Mouse (Mus musculus) heart, embryonic 13.5 days (tissue): ENCODE results near the gene Rnf2. TPM values are rescaled to one million over a fixed set of nuclear protein-coding genes. Genes with fewer than 3 reads are reported as not detected.

ENCODE experiments used
- ATAC-seq: fragments of 200-750 bp; cut with Nextera tagmentation; 2 replicates; pipeline ENCODE4 v1.8.0; 2017; ENCODE audit warnings: moderate TSS enrichment; ENCODE audit not compliant: insufficient number of reproducible peaks, low FRiP score, low TSS enrichment; ENCODE audit errors: extremely low read depth
- H3K27ac ChIP-seq: fragments of 300-500 bp; sonication (generic); replicated peaks from 2 replicates; pipeline ENCODE4 v1.5.1; 2015; ENCODE audit warnings: moderate library complexity, mild to moderate bottlenecking, inconsistent platforms
- H3K27me3 ChIP-seq: fragments of 300-500 bp; sonication (generic); replicated peaks from 2 replicates; pipeline ENCODE4 v1.6.1; 2015; ENCODE audit warnings: mild to moderate bottlenecking, inconsistent platforms
- H3K36me3 ChIP-seq: fragments of 300-500 bp; sonication (generic); 2 replicates; pipeline ENCODE4 v1.6.1; 2015; ENCODE audit warnings: mild to moderate bottlenecking, inconsistent platforms
- H3K4me1 ChIP-seq: fragments of 300-500 bp; sonication (generic); 2 replicates; pipeline ENCODE4 v1.6.1; 2015; ENCODE audit warnings: inconsistent platforms
- H3K4me2 ChIP-seq: fragments of 300-500 bp; sonication (generic); 2 replicates; pipeline ENCODE4 v1.6.1; 2015; ENCODE audit warnings: inconsistent platforms, mild to moderate bottlenecking, moderate library complexity
- H3K4me3 ChIP-seq: fragments of 300-500 bp; sonication (generic); 2 replicates; pipeline ENCODE4 v1.5.1; 2015; ENCODE audit warnings: moderate library complexity, mild to moderate bottlenecking, inconsistent platforms
- H3K9ac ChIP-seq: fragments of 300-500 bp; sonication (generic); 2 replicates; pipeline ENCODE4 v1.6.1; 2015; ENCODE audit warnings: inconsistent platforms, mild to moderate bottlenecking, moderate library complexity
- H3K9me3 ChIP-seq: fragments of 300-500 bp; sonication (generic); 2 replicates; pipeline ENCODE4 v1.6.1; 2016; ENCODE audit warnings: inconsistent platforms
- WGBS: fragments of 180-500 bp; shearing (Covaris S2); methylation state at CpG from one replicate; pipeline ENCODE4 v1.1.7; 2015; ENCODE audit warnings: mixed read lengths; 5-methylcytosine and 5-hydroxymethylcytosine counted together
- polyA plus RNA-seq: library from polyadenylated mRNA; unstranded; fragments of >200 nt; fragmentation: Nextera tagmentation; extraction: Ambion mirVana; gene quantifications from 2 replicates; pipeline ENCODE4 v1.2.1, GENCODE M21; 2015

Rnf2 gene
- polyA plus RNA-seq, 1 experiment from 2014 or later = 60.8 TPM

DNA sequence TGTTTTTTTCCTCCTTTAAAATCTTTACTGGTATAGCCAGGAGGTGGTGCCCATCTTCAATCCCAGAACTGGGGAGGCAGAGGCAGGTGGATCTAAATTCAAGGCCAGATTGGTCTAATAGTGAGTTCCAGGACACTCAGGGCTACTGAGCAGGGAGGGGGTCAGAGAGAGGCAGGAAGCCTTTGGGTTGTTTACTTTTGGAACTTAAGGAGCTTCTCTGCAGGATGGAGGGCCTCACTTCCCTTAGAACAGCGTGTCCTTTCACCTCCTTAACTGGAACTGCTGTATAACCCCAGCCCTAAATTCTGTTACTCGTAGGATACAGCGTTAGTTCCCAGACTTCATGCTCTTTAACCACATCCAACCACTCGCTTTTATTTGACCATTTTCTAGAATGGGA, 10.1 kb upstream of the Rnf2 start:
- 58% methylated on average over 4 of the region's 4 CpGs for WGBS
- Histone ChIP-seq H3K4me3 (no peak overlapping the region), H3K27me3 (no peaks in the 10 kb centered on the region), H3K9ac (no peak overlapping the region), H3K36me3 (no peaks in the 10 kb centered on the region), H3K27ac (no peak overlapping the region; the same call in 1 of the 2 replicates), H3K4me2 (no peak overlapping the region), H3K9me3 (no peaks in the 10 kb centered on the region), H3K4me1 (peaks cover 11% of the 10 kb centered on the region)
- no peak for ATAC-seq

DNA sequence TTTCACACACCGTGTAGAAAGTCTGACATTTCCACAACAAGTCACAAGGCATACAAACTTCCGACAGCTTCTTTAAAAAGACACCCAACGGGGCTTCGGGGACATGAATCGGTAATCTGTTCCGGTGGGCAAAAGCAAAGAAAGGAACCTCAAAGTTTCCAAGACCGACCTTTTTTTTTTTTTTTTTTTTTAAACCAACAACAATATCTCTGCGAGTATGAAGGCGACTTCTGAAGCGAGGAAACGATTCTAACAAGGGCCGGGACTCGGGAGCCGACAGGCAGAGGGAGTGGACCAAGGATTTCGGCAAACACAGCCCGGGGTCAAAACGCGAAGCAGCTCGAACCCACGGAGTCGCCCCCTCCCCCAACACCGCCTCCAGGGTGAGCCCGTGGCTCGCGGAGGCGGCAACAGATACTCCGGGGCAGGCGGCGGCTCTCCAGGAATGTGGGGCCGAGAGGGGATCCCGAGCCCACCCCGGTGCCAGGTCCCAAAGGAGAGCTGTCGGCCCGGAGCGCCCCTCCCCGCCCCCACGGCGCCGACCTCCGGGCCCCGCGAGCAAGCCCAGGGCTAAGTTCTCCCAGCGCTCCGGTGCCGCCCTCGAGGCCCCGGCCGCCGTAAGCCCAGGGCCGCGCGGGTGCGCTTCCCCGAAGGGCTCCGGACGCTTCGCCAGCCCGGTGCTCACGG, 797 bp downstream of the Rnf2 start:
- Histone ChIP-seq H3K9ac (peak overlapping the region; percentile 99), H3K4me3 (peak overlapping the region; percentile 96), H3K4me2 (peak overlapping the region; percentile 76), H3K27me3 (no peaks in the 10 kb centered on the region), H3K4me1 (peaks cover 42% of the 10 kb centered on the region), H3K9me3 (no peaks in the 10 kb centered on the region), H3K36me3 (no peaks in the 10 kb centered on the region), H3K27ac (peak overlapping the region; percentile 99)
- WGBS = under 1% methylated on average over 52 of the region's 59 CpGs
- ATAC-seq = peak; percentile 62

DNA sequence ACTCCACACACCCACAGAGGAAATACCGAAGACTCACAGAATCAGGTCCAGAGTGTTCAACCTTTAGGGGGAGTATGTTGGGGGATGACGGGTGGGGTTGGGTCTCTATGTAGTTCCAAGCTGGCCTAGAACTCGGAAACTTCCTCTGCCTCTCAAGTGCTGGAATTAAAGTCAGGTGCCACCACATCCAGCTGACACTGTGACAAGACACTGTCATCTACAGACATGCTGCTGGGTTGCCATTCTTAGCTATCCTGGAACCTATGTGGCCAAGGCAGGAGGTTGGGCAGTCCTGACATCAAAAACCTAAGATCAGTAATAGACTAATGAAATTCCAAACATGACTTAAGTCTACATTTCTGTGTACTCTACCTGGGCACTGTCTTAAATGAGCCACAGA, 2.4 kb downstream of the Rnf2 start:
- H3K4me2 ChIP-seq = peak overlapping the region; percentile 76

DNA sequence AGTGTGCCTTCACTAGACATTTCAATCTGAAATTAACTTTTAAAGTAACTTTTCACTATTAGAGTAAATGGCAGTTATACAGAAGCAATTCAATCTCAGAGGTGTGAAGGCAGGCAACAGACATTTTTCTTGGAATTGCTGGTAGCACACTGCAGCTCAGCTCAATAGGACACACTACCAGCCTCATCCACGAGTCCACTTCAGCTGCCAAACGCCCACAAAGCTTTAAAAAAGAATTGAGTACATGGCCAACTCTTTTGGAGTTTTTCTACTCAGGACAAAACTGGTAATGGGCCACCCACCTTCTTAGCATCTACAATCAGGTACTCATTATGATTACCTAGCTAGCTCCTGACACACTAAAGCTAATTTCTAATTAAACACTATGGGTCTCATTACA, 2.8 kb downstream of the Rnf2 start:
- no peak for ATAC-seq
- no peaks in the 10 kb centered on the region for H3K27me3 ChIP-seq
- no peak overlapping the region for H3K4me3 ChIP-seq
- 55% methylated on average over 2 of the region's 2 CpGs for WGBS
- H3K36me3 ChIP-seq = no peaks in the 10 kb centered on the region
- no peak overlapping the region for H3K27ac ChIP-seq
- H3K4me1 ChIP-seq = peaks cover 56% of the 10 kb centered on the region
- peak overlapping the region; percentile 76 for H3K4me2 ChIP-seq
- H3K9me3 ChIP-seq = no peaks in the 10 kb centered on the region
- no peak overlapping the region for H3K9ac ChIP-seq

More for the DNA sequence above, 2.4 kb downstream of the Rnf2 start:
- Histone ChIP-seq H3K4me1 (peaks cover 54% of the 10 kb centered on the region), H3K4me3 (peak overlapping the region; percentile 96; the same call in 1 of the 2 replicates), H3K27ac (no peak overlapping the region), H3K9ac (no peak overlapping the region), H3K9me3 (no peaks in the 10 kb centered on the region), H3K36me3 (no peaks in the 10 kb centered on the region), H3K27me3 (no peaks in the 10 kb centered on the region)
- WGBS = 62% methylated on average over 3 of the region's 3 CpGs
- no peak for ATAC-seq

DNA sequence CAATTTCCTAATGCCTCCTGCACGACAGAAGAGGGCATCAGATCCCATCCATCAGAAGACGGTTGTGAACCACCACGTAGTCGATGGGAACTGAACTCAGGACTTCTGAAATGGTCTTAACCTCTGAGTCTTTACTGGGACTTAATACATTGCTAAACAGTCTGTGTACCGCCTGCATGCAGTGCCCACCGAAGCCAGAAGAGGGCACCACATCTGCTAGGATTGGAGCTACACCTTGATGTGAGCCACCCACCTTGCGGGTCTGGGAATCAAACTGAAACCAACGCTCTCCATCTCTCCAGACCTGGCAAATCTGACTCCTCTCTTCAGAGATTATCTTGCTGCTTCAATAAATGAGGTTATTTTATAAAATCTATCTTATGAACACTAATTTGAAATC, 3.7 kb downstream of the Rnf2 start:
- peaks cover 62% of the 10 kb centered on the region for H3K4me1 ChIP-seq
- H3K4me3 ChIP-seq = no peak overlapping the region
- H3K27me3 ChIP-seq = no peaks in the 10 kb centered on the region
- no peak overlapping the region for H3K9ac ChIP-seq
- H3K9me3 ChIP-seq = no peaks in the 10 kb centered on the region
- no peak for ATAC-seq
- H3K36me3 ChIP-seq = no peaks in the 10 kb centered on the region
- H3K27ac ChIP-seq = peak overlapping the region; percentile 63
- whole genome bisulfite sequencing = 77% methylated on average over 8 of the region's 8 CpGs
- no peak overlapping the region for H3K4me2 ChIP-seq

DNA sequence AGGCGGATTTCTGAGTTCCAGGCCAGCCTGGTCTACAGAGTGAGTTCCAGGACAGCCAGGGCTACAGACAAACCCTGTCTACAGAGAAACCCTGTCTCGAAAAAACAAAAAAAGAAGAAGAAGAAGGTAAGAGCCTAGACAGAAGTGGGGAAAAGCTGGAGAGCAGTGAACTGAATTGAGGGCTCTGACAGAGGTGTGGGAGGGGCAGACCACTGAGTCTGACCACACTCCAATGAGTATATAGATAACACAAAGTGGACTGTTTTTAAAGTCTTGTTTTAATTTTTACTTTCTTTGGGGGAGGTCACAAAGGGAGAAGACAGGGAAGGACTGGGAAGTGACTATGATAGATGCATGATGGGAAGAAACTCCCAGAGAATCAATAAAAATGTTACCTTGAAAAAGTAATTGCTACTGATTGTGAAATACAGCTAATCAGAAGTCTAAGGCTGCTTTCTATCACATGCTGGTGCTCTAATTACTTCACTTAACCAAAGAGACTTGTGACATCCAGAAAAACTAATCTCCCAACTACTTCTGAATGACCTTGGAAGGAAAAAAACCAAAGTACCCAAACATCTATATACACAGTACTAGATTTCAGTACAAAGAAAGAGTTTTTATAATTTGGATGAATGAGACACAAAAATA, 5.0 kb downstream of the Rnf2 start:
- Histone ChIP-seq H3K4me3 (no peak overlapping the region), H3K4me2 (no peak overlapping the region), H3K9me3 (no peaks in the 10 kb centered on the region), H3K4me1 (peaks cover 69% of the 10 kb centered on the region), H3K27me3 (no peaks in the 10 kb centered on the region), H3K36me3 (no peaks in the 10 kb centered on the region), H3K27ac (peak overlapping the region; percentile 63), H3K9ac (no peak overlapping the region)
- 70% methylated on average over 2 of the region's 2 CpGs for WGBS
- no peak for ATAC-seq

DNA sequence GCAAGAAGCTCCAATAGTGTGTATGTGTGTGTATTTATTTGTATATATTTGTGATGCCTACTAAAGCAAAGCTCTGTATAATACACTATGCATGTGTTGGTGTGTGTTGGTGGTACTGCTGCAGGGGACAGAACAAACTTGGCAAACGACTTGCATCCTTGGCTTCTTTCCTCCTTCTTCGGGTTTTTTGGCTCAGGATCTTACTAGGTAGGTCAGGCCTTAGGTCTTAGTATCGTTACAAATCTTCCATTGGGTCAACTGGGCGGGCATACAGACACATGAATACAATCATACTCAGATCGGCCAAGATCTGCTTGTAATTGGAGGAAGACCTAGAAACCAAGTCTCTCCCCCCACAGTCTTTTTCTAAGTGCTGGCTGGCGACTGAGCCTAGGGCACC, 6.0 kb downstream of the Rnf2 start:
- no peaks in the 10 kb centered on the region for H3K27me3 ChIP-seq
- H3K36me3 ChIP-seq = no peaks in the 10 kb centered on the region
- no peaks in the 10 kb centered on the region for H3K9me3 ChIP-seq
- no peak for ATAC-seq
- no peak overlapping the region for H3K27ac ChIP-seq
- no peak overlapping the region for H3K9ac ChIP-seq
- 66% methylated on average over 6 of the region's 6 CpGs for WGBS
- no peak overlapping the region for H3K4me3 ChIP-seq
- peaks cover 79% of the 10 kb centered on the region for H3K4me1 ChIP-seq
- no peak overlapping the region for H3K4me2 ChIP-seq

DNA sequence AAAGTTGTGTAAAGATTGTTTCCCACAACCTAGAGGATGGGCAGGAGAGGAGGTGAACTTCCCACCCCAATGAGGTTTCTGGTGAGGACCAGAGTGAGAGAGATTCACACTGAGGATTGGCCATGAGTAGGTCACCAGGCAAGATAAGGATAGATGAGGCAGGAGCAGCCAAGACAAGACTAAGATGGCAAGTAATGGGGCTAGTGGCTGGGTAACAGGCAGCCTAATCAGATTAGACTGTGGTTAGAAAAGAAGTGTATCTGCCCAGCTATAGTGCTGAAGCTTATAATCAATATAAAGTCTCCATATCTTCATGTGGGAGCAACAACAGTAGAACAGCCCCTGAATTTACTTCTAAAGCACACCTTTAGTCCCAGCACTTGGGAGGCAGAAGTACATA, 6.9 kb downstream of the Rnf2 start:
- no peak overlapping the region for H3K4me3 ChIP-seq
- H3K27ac ChIP-seq = no peak overlapping the region
- ATAC-seq = no peak
- no peaks in the 10 kb centered on the region for H3K36me3 ChIP-seq
- H3K9ac ChIP-seq = no peak overlapping the region
- H3K27me3 ChIP-seq = no peaks in the 10 kb centered on the region
- peaks cover 78% of the 10 kb centered on the region for H3K4me1 ChIP-seq
- H3K4me2 ChIP-seq = no peak overlapping the region
- H3K9me3 ChIP-seq = no peaks in the 10 kb centered on the region

DNA sequence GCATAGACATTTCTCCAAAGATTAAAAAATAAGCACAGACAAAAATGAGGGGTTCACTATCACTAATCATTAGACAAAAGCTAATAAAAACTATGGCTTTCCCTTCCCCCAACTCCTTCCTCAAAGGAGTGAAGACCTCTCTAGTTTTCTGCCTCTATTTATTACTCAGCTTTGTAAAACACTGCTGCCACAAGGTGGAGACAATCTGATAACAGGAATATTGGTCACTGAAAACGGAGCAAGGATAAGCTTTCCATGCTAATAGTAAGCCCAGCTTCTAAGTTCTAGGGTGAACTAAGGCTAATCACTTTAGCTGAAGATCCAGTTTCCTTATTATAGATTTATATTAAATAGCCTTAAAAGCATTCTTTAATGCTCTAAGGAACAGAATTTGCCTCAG, 8.3 kb downstream of the Rnf2 start:
- no peak overlapping the region for H3K9ac ChIP-seq
- no peaks in the 10 kb centered on the region for H3K9me3 ChIP-seq
- no peak for ATAC-seq
- no peaks in the 10 kb centered on the region for H3K27me3 ChIP-seq
- no peak overlapping the region for H3K4me2 ChIP-seq
- WGBS = 32% methylated on average over 1 of the region's 1 CpGs
- H3K4me3 ChIP-seq = no peak overlapping the region
- H3K36me3 ChIP-seq = no peaks in the 10 kb centered on the region
- peaks cover 72% of the 10 kb centered on the region for H3K4me1 ChIP-seq
- no peak overlapping the region for H3K27ac ChIP-seq

DNA sequence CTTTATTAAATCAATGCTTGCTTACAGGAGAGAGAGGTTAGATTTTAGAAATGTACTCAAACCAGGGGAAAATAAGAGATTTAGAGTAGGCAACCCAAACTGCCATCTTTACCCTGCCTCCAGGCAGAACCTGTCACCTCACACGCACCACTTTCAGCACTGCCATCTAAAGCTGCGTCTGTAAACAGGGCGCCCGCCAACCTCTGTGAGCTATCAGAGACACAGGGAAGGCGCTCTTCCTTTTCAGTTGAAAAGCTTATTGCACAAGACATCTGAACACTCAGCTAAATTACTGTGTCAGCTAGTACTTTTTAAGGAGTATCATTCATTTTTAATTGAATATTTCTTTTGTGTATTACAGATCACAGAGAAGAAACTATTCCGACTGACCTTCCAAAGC, 10.9 kb downstream of the Rnf2 start:
- WGBS = 59% methylated on average over 6 of the region's 6 CpGs
- no peak for ATAC-seq
- Histone ChIP-seq H3K36me3 (0 out of 2 replicates have a peak, but pooled peaks cover 3% of the 10 kb centered on the region), H3K4me2 (no peak overlapping the region), H3K9me3 (no peaks in the 10 kb centered on the region), H3K27ac (no peak overlapping the region), H3K27me3 (no peaks in the 10 kb centered on the region), H3K4me3 (no peak overlapping the region), H3K4me1 (peaks cover 52% of the 10 kb centered on the region), H3K9ac (no peak overlapping the region)

DNA sequence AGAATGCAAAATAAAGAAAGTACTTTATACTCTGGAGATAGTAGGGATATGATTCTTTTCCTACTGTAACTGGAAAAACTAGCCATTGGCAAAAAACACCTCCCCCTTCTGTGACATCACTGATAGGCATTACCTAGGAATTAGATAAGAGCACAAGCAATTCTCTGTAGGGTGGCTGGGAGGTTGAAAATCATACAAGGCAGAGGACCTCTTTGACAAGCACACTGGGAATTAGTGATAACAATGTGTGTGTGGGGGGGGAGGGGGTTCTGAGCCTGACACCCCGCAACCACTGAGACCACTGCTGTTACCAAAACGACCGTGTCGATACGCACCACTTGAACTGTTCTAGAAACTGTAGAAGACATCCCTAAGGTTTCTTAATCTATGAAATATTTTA, 16.0 kb downstream of the Rnf2 start:
- Histone ChIP-seq H3K9me3 (no peaks in the 10 kb centered on the region), H3K4me1 (peaks cover 40% of the 10 kb centered on the region), H3K4me3 (no peak overlapping the region), H3K9ac (no peak overlapping the region), H3K27me3 (no peaks in the 10 kb centered on the region), H3K4me2 (no peak overlapping the region), H3K36me3 (peaks cover 29% of the 10 kb centered on the region), H3K27ac (no peak overlapping the region)
- WGBS = 39% methylated on average over 5 of the region's 5 CpGs
- ATAC-seq = no peak

DNA sequence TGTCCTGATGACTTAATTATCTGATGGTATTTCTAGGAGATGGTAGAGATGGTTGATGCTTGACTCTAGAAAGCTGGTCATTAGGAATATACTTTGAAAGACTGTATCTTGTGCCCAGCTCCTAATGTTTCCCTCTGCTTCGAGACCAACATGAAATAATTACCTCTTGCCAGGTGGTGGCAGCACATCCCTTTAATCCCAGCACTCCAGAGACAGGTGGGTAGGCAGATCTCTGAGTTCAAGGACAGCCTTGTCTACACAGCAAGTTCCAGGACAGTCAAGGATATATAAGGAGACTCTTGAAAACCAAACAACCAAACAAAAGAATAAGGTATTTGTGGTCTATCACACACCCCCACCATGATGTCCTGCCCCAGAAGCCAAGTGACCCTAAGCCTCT, 17.2 kb downstream of the Rnf2 start:
- H3K27ac ChIP-seq = no peak overlapping the region
- H3K9ac ChIP-seq = no peak overlapping the region
- no peak overlapping the region for H3K4me2 ChIP-seq
- H3K9me3 ChIP-seq = no peaks in the 10 kb centered on the region
- H3K4me1 ChIP-seq = peaks cover 33% of the 10 kb centered on the region
- no peak overlapping the region for H3K4me3 ChIP-seq
- no peak for ATAC-seq
- 66% methylated on average over 1 of the region's 1 CpGs for WGBS
- H3K27me3 ChIP-seq = no peaks in the 10 kb centered on the region
- peaks cover 29% of the 10 kb centered on the region for H3K36me3 ChIP-seq
